Mouse (Mus musculus) forebrain, embryonic 13.5 days (tissue): ENCODE results near the gene Acly. TPM values are rescaled to one million over a fixed set of nuclear protein-coding genes. Genes with fewer than 3 reads are reported as not detected.

Experiments
- ATAC-seq: fragments of 200-750 bp; cut with Nextera tagmentation; 2 replicates; pipeline ENCODE4 v1.8.0; 2017
- H3K27ac ChIP-seq: fragments of 300-500 bp; sonication (generic); 2 replicates; pipeline ENCODE4 v1.5.1; 2015; ENCODE audit warnings: inconsistent platforms, mild to moderate bottlenecking, moderate library complexity
- H3K27me3 ChIP-seq: fragments of 300-500 bp; sonication (generic); 2 replicates; pipeline ENCODE4 v1.6.1; 2015; ENCODE audit warnings: mild to moderate bottlenecking, inconsistent platforms
- H3K36me3 ChIP-seq: fragments of 300-500 bp; sonication (generic); 2 replicates; pipeline ENCODE4 v1.6.1; 2015; ENCODE audit warnings: mild to moderate bottlenecking, inconsistent platforms; ENCODE audit not compliant: poor library complexity, severe bottlenecking
- H3K4me1 ChIP-seq: fragments of 300-500 bp; sonication (generic); 2 replicates; pipeline ENCODE4 v1.6.1; 2015; ENCODE audit warnings: inconsistent platforms
- H3K4me2 ChIP-seq: fragments of 300-500 bp; sonication (generic); 2 replicates; pipeline ENCODE4 v1.6.1; 2015; ENCODE audit warnings: inconsistent platforms, mild to moderate bottlenecking, moderate library complexity
- H3K4me3 ChIP-seq: fragments of 300-500 bp; sonication (generic); 2 replicates; pipeline ENCODE4 v1.5.1; 2015; ENCODE audit warnings: mild to moderate bottlenecking, inconsistent platforms
- H3K9ac ChIP-seq: fragments of 300-500 bp; sonication (generic); 2 replicates; pipeline ENCODE4 v1.6.1; 2015; ENCODE audit warnings: mild to moderate bottlenecking, inconsistent platforms
- H3K9me3 ChIP-seq: fragments of 300-500 bp; sonication (generic); replicated peaks from 2 replicates; pipeline ENCODE4 v1.6.1; 2016; ENCODE audit warnings: inconsistent platforms
- WGBS: fragments of 180-500 bp; shearing (Covaris S2); methylation state at CpG from one replicate; pipeline ENCODE4 v1.1.7; 2015; 5-methylcytosine and 5-hydroxymethylcytosine counted together
- polyA plus RNA-seq: library from polyadenylated mRNA; unstranded; fragments of >200 nt; fragmentation: Nextera tagmentation; extraction: Ambion mirVana; gene quantifications from 2 replicates; pipeline ENCODE4 v1.2.1, GENCODE M21; 2015

The Acly gene
- polyA plus RNA-seq, 1 experiment from 2014 or later: 251 TPM

GRCm38 (mm10) chr11:100524987-100525630 lies 2.7 kb downstream of the Acly start:
- H3K36me3 ChIP-seq: peaks cover 42% of the 10 kb centered on the region
- peak overlapping the region; percentile 84 for H3K4me2 ChIP-seq
- H3K9ac ChIP-seq: peak overlapping the region; percentile 88
- no peaks in the 10 kb centered on the region for H3K9me3 ChIP-seq
- peaks cover 32% of the 10 kb centered on the region for H3K4me1 ChIP-seq
- no peak overlapping the region for H3K27ac ChIP-seq
- H3K4me3 ChIP-seq: peak overlapping the region; percentile 91
- no peaks in the 10 kb centered on the region for H3K27me3 ChIP-seq
- WGBS: 53% methylated on average over 11 of the region's 11 CpGs
- no peak for ATAC-seq

- Histone ChIP-seq H3K4me2 (peak overlapping the region; percentile 84; the same call in 1 of the 2 replicates), H3K27ac (no peak overlapping the region), H3K9me3 (no peaks in the 10 kb centered on the region), H3K36me3 (peaks cover 49% of the 10 kb centered on the region), H3K4me3 (no peak overlapping the region), H3K9ac (0 out of 2 replicates have a peak overlapping the region, but pooled peaks have one; percentile 88), H3K27me3 (no peaks in the 10 kb centered on the region), H3K4me1 (peaks cover 32% of the 10 kb centered on the region)
- no peak for ATAC-seq
- 91% methylated on average over 5 of the region's 5 CpGs for WGBS
Measured at GRCm38 (mm10) chr11:100524358-100524757, 3.4 kb downstream of the Acly start.

- H3K4me3 ChIP-seq: no peak overlapping the region
- H3K9me3 ChIP-seq: no peaks in the 10 kb centered on the region
- 87% methylated on average over 15 of the region's 15 CpGs for WGBS
- H3K4me2 ChIP-seq: no peak overlapping the region
- H3K27me3 ChIP-seq: no peaks in the 10 kb centered on the region
- H3K9ac ChIP-seq: no peak overlapping the region
- H3K36me3 ChIP-seq: peaks cover 84% of the 10 kb centered on the region
- H3K4me1 ChIP-seq: peaks cover 26% of the 10 kb centered on the region
- ATAC-seq: no peak
- no peak overlapping the region for H3K27ac ChIP-seq
Measured at GRCm38 (mm10) chr11:100520838-100521237, 7.0 kb downstream of the Acly start.

- Histone ChIP-seq H3K27ac (no peak overlapping the region), H3K36me3 (peaks cover 97% of the 10 kb centered on the region), H3K9me3 (no peaks in the 10 kb centered on the region), H3K4me1 (peaks cover 9% of the 10 kb centered on the region), H3K4me3 (no peak overlapping the region), H3K9ac (no peak overlapping the region), H3K4me2 (no peak overlapping the region), H3K27me3 (no peaks in the 10 kb centered on the region)
- WGBS: 90% methylated on average over 7 of the region's 7 CpGs
- no peak for ATAC-seq
Measured at GRCm38 (mm10) chr11:100519188-100519587, 8.6 kb downstream of the Acly start.

- Histone ChIP-seq H3K27ac (peak overlapping the region; percentile 40; the same call in 1 of the 2 replicates), H3K9ac (no peak overlapping the region), H3K4me2 (no peak overlapping the region), H3K27me3 (no peaks in the 10 kb centered on the region), H3K4me3 (no peak overlapping the region), H3K36me3 (peaks cover 100% of the 10 kb centered on the region), H3K4me1 (peaks cover 8% of the 10 kb centered on the region), H3K9me3 (no peaks in the 10 kb centered on the region)
- 62% methylated on average over 5 of the region's 5 CpGs for WGBS
- 0 out of 2 replicates have a peak, but pooled peaks have one; percentile 55 for ATAC-seq
Measured at GRCm38 (mm10) chr11:100518188-100518591, 9.6 kb downstream of the Acly start.

- Histone ChIP-seq H3K9ac (no peak overlapping the region), H3K27me3 (no peaks in the 10 kb centered on the region), H3K4me1 (peaks cover 8% of the 10 kb centered on the region), H3K4me3 (no peak overlapping the region), H3K36me3 (peaks cover 99% of the 10 kb centered on the region), H3K4me2 (no peak overlapping the region), H3K9me3 (no peaks in the 10 kb centered on the region), H3K27ac (no peak overlapping the region)
- no peak for ATAC-seq
- WGBS: 83% methylated on average over 9 of the region's 9 CpGs
Measured at GRCm38 (mm10) chr11:100516291-100516690, 11.5 kb downstream of the Acly start.

- H3K4me2 ChIP-seq: no peak overlapping the region
- H3K9ac ChIP-seq: no peak overlapping the region
- no peak overlapping the region for H3K27ac ChIP-seq
- ATAC-seq: no peak
- no peaks in the 10 kb centered on the region for H3K9me3 ChIP-seq
- 93% methylated on average over 9 of the region's 9 CpGs for WGBS
- H3K4me3 ChIP-seq: no peak overlapping the region
- H3K36me3 ChIP-seq: peaks cover 99% of the 10 kb centered on the region
- H3K27me3 ChIP-seq: no peaks in the 10 kb centered on the region
- H3K4me1 ChIP-seq: peaks cover 8% of the 10 kb centered on the region
Measured at GRCm38 (mm10) chr11:100515789-100516188, 12.0 kb downstream of the Acly start.

GRCm38 (mm10) chr11:100515061-100515460 lies 12.7 kb downstream of the Acly start:
- Histone ChIP-seq H3K9me3 (no peaks in the 10 kb centered on the region), H3K4me2 (no peak overlapping the region), H3K4me3 (no peak overlapping the region), H3K27me3 (no peaks in the 10 kb centered on the region), H3K27ac (no peak overlapping the region), H3K4me1 (peaks cover 8% of the 10 kb centered on the region), H3K9ac (no peak overlapping the region), H3K36me3 (peaks cover 97% of the 10 kb centered on the region)
- no peak for ATAC-seq
- 91% methylated on average over 9 of the region's 9 CpGs for WGBS

GRCm38 (mm10) chr11:100513716-100514115 lies 14.1 kb downstream of the Acly start:
- H3K9me3 ChIP-seq: no peaks in the 10 kb centered on the region
- no peak overlapping the region for H3K4me3 ChIP-seq
- no peak overlapping the region for H3K9ac ChIP-seq
- peaks cover 8% of the 10 kb centered on the region for H3K4me1 ChIP-seq
- 89% methylated on average over 10 of the region's 10 CpGs for WGBS
- no peak overlapping the region for H3K4me2 ChIP-seq
- no peak overlapping the region for H3K27ac ChIP-seq
- no peaks in the 10 kb centered on the region for H3K27me3 ChIP-seq
- ATAC-seq: no peak
- H3K36me3 ChIP-seq: peaks cover 97% of the 10 kb centered on the region

GRCm38 (mm10) chr11:100512384-100512783 lies 15.4 kb downstream of the Acly start:
- WGBS: 86% methylated on average over 1 of the region's 1 CpGs
- H3K9ac ChIP-seq: no peak overlapping the region
- no peaks in the 10 kb centered on the region for H3K27me3 ChIP-seq
- H3K4me2 ChIP-seq: no peak overlapping the region
- peaks cover 95% of the 10 kb centered on the region for H3K36me3 ChIP-seq
- no peak overlapping the region for H3K27ac ChIP-seq
- H3K9me3 ChIP-seq: no peaks in the 10 kb centered on the region
- no peak for ATAC-seq
- no peak overlapping the region for H3K4me3 ChIP-seq
- no peaks in the 10 kb centered on the region for H3K4me1 ChIP-seq

GRCm38 (mm10) chr11:100510556-100510955 lies 17.2 kb downstream of the Acly start:
- H3K36me3 ChIP-seq: peaks cover 95% of the 10 kb centered on the region
- 94% methylated on average over 2 of the region's 2 CpGs for WGBS
- no peak for ATAC-seq

GRCm38 (mm10) chr11:100505997-100506396 lies 21.8 kb downstream of the Acly start:
- 86% methylated on average over 8 of the region's 8 CpGs for WGBS

More at GRCm38 (mm10) chr11:100510556-100510955, 17.2 kb downstream of the Acly start:
- no peak overlapping the region for H3K4me2 ChIP-seq
- no peaks in the 10 kb centered on the region for H3K4me1 ChIP-seq
- no peak overlapping the region for H3K27ac ChIP-seq
- no peak overlapping the region for H3K9ac ChIP-seq
- no peak overlapping the region for H3K4me3 ChIP-seq
- H3K27me3 ChIP-seq: no peaks in the 10 kb centered on the region
- no peaks in the 10 kb centered on the region for H3K9me3 ChIP-seq

More at GRCm38 (mm10) chr11:100505997-100506396, 21.8 kb downstream of the Acly start:
- Histone ChIP-seq H3K9ac (no peak overlapping the region), H3K4me2 (no peak overlapping the region), H3K27me3 (no peaks in the 10 kb centered on the region), H3K4me1 (0 out of 2 replicates have a peak, but pooled peaks cover 5% of the 10 kb centered on the region), H3K27ac (no peak overlapping the region), H3K4me3 (no peak overlapping the region), H3K9me3 (no peaks in the 10 kb centered on the region), H3K36me3 (peaks cover 96% of the 10 kb centered on the region)
- ATAC-seq: no peak
